Mouse (Mus musculus) embryonic stem cell, embryonic (primary cell): ENCODE results near the gene Hyal5.

ENCODE experiments used
- CTCF ChIA-PET, 4 experiments: fragments of 300-600 bp in 2 of 4; fragments of 350-600 bp in 2 of 4; sonication (Branson Sonifier 250); formaldehyde crosslinking; loops; one replicate each; lab custom pipeline; 2022; ENCODE audit warnings: inconsistent platforms in 2 of 4; lab: Charles Lee
- POLR2A ChIA-PET, 4 experiments: fragments of 300-600 bp in 2 of 4; fragments of 350-600 bp in 2 of 4; sonication (Branson Sonifier 250); formaldehyde crosslinking; loops; one replicate each; lab custom pipeline; 2022; ENCODE audit warnings: antibody characterized with exemption in 4 of 4, inconsistent platforms in 1 of 4; lab: Charles Lee

Gene Hyal5

GRCm38 (mm10) chr6:24857697-24858096, at the start of gene Hyal5:
Gene Hyal5, plus strand, starts transcription at chr6:24857997.
- ChIA-PET POLR2A (no interaction called here), CTCF (no interaction called here)

GRCm38 (mm10) chr6:24822070-24822469, 35.7 kb upstream of the Hyal5 start:
- ChIA-PET POLR2A (no interaction called here), CTCF (no interaction called here)

GRCm38 (mm10) chr6:24860320-24860719, 2.5 kb downstream of the Hyal5 start:
- POLR2A ChIA-PET: no interaction called here
- CTCF ChIA-PET: interaction anchor here in 1 of 4 experiments (0.9 kb wide), 1 partner anchor 14 kb away, joined by 4 read pairs; no protein-coding TSS in a partner anchor

- POLR2A ChIA-PET: interaction anchor here in 1 of 4 experiments (0.6 kb wide), 1 partner anchor 21 kb away, joined by 3 read pairs; no protein-coding TSS in a partner anchor
- CTCF ChIA-PET: interaction anchor here in 1 of 4 experiments (0.7 kb wide), 1 partner anchor 151 kb away, joined by 5 read pairs; no protein-coding TSS in a partner anchor
These were observed 5.9 kb downstream of the Hyal5 start for GRCm38 (mm10) chr6:24863649-24864048.

GRCm38 (mm10) chr6:24894146-24894873, 36.5 kb downstream of the Hyal5 start:
- ChIA-PET CTCF (interaction anchor here in 1 of 4 experiments (0.6 kb wide), 1 partner anchor 8 kb away, joined by 8 read pairs; no protein-coding TSS in a partner anchor), POLR2A (no interaction called here)

- ChIA-PET POLR2A (no interaction called here), CTCF (interaction anchor here in 1 of 4 experiments (0.6 kb wide), 1 partner anchor 9 kb away, joined by 8 read pairs; no protein-coding TSS in a partner anchor)
These were observed 37.0 kb downstream of the Hyal5 start for GRCm38 (mm10) chr6:24894874-24895183.

GRCm38 (mm10) chr6:24905101-24905500, 47.3 kb downstream of the Hyal5 start:
- ChIA-PET CTCF (no interaction called here), POLR2A (interaction anchor here in 1 of 4 experiments (0.9 kb wide), 1 partner anchor 57 kb away, joined by 3 read pairs; no protein-coding TSS in a partner anchor)

GRCm38 (mm10) chr6:24907824-24908223, 50.0 kb downstream of the Hyal5 start:
- ChIA-PET CTCF (no interaction called here), POLR2A (no interaction called here)

GRCm38 (mm10) chr6:24910016-24910727, 52.4 kb downstream of the Hyal5 start:
- POLR2A ChIA-PET: interaction anchor here in 2 of 4 experiments (0.6 kb wide), 2 partner anchors 11 to 54 kb away, joined by 3 read pairs; no protein-coding TSS in a partner anchor

GRCm38 (mm10) chr6:24910728-24911105, 52.9 kb downstream of the Hyal5 start:
- ChIA-PET POLR2A (interaction anchor here in 2 of 4 experiments (0.6 kb wide), 2 partner anchors 11 to 55 kb away, joined by 3 read pairs; no protein-coding TSS in a partner anchor), CTCF (no interaction called here)

More at GRCm38 (mm10) chr6:24910016-24910727, 52.4 kb downstream of the Hyal5 start:
- CTCF ChIA-PET: no interaction called here

GRCm38 (mm10) chr6:24913591-24913990, 55.8 kb downstream of the Hyal5 start:
- ChIA-PET POLR2A (no interaction called here), CTCF (no interaction called here)

- ChIA-PET CTCF (no interaction called here), POLR2A (no interaction called here)
These were observed 67.4 kb downstream of the Hyal5 start for GRCm38 (mm10) chr6:24925076-24925785.
